Mouse (Mus musculus): Measurements from ENCODE around the gene Dynlt1b.
"Not testable (repeated sequence)": the region's sequence is repeated elsewhere in the genome, so short reads cannot be mapped to it uniquely, and the experiment has no call there.

- TF ChIP-seq POLR2A, CTCF (IDR thresholded peaks at IDR 0.05; ENCODE audit: insufficient read depth, low read depth, low read length): not testable (repeated sequence)
Observed at GRCm38 (mm10) chr17:6465735-6466134, 35.8 kb downstream of the Dynlt1b start.
